Mouse (Mus musculus) brain, embryonic 14.5 days (tissue): Measurements from ENCODE around the gene Qser1. TPM values are rescaled to one million over a fixed set of nuclear protein-coding genes. Genes with fewer than 3 reads are reported as not detected.

ENCODE experiments used
- DNase-seq: peaks from one replicate; pipeline ENCODE4 v3.0.0-alpha.2; 2011; ENCODE audit warnings: low read depth
- CTCF ChIP-seq: fragments of 200-500 bp; IDR thresholded peaks from 2 replicates; pipeline ENCODE4 v1.5.1; 2012; ENCODE audit warnings: inconsistent platforms, mild to moderate bottlenecking, moderate library complexity, borderline replicate concordance; ENCODE audit not compliant: insufficient read depth, insufficient read length; ENCODE audit errors: extremely low read depth
- POLR2A ChIP-seq: fragments of 200-500 bp; IDR thresholded peaks from 2 replicates; pipeline ENCODE4 v1.6.1; 2012; ENCODE audit warnings: mild to moderate bottlenecking, inconsistent platforms, borderline replicate concordance; ENCODE audit not compliant: poor library complexity, insufficient read depth, insufficient read length, severe bottlenecking; ENCODE audit errors: extremely low read depth
- polyA plus RNA-seq: library from polyadenylated mRNA; depleted of rRNA; stranded (reverse); fragments of >200 nt; gene quantifications from 2 replicates; pipeline ENCODE4 v1.2.3, GENCODE M21; 2012

Gene Qser1
- polyA plus RNA-seq, 1 experiment = 21.9 TPM

DNA sequence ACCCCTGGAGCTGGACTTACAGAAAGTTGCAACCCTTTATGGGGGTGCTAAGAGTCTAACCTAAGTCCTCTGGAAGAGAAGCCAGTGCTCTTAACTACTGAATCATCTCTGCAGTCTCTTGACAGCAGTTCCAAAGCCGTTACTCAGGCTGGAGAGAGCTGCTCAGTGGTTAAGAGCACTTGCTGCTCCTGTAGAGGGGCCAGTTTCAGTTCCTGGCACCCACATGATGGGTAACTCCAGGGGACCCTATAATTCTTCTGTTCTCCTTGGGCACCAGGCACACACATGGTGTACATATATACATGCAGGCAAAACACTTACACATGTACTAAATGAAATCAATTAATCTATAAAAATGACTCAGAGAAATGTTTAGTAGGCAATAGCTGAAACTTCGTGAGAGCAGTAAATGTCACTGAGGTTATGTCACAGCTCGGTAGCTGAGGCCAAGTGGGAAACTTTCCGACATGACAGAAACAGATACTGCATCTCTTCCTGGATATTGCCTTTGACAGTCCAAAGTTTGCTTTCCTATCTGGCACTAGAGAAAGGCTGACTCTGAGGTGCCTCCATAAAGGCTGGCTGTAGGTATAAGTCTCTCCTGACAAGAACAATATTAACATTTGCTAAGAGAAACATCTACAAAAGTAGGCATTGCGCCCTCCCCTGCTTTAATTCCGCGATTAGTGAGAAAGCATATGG is 76.2 kb downstream of the Qser1 start:
- no peak for DNase-seq
- no peak for TF ChIP-seq POLR2A
- no peak for TF ChIP-seq CTCF

DNA sequence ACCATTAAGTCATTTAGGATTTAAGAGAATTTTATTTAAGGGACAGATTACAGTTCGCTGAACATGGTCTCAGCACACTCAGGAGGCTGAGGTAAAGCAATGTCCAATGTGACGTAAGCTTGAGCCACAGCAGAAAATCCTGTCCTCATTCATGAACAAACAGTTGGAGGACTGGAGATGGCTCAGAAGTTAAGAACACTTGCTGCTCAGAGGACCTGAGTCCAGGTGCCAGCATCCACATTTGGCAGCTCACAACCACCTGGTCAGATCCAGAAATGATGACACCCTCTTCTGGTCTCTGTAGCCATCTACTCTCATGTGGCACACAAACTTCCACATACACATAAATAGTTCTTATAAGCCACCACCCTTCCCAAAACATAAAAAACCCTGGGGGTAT is 76.9 kb downstream of the Qser1 start:
- TF ChIP-seq POLR2A = no peak
- TF ChIP-seq CTCF = no peak
- no peak for DNase-seq

DNA sequence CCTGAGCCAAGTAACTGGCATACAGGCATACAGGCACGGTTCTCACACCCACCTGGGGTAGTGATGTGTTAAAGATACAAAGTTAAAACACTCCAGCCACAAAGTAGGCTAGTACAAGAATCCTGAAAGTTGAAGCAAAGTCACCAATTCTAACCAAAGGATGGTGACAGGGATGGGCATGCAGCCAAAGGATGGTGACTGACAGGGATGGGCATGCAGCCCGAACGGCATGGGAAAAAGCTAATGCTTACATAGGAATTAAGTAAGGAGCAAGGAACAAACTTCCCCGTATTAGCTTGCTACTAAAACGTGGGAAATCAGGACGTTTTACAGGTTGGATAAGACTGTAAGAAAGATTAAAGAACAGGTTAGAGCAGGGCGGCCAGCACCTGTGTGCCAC is 80.3 kb downstream of the Qser1 start:
- DNase-seq = peak; percentile 43
- TF ChIP-seq CTCF = no peak
- no peak for TF ChIP-seq POLR2A

DNA sequence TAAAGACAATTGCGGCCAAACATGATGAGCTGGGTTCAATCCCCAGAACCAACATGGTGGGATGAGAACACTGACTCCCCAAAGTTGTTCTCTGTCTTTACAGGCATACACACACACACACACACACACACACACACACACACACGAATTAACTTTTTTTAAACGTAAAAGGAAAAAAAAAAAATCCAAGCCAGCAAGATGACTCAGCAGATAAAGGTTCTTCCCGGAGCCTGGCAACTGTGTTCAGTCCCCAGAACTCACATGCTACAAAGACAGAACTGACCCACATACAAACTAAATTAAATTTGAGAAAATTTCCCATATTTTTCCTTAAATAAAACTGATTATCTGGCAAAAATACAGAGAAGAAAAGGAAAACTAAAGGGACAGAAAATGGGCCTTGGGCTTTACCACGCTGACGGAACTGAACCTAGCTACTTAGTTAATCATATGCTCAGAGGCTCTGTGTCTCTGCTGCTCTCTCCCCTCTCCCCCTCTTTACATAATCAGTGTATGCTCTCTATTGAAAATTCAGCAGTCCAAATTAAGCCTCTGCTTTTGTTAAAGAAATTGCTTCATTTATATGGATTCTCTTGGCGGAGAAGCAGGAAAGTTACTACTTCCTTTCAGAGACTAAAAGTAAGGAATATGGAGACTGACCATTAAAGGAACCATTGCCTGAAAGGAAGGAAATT is 83.9 kb downstream of the Qser1 start:
- peak; percentile 38 for DNase-seq

DNA sequence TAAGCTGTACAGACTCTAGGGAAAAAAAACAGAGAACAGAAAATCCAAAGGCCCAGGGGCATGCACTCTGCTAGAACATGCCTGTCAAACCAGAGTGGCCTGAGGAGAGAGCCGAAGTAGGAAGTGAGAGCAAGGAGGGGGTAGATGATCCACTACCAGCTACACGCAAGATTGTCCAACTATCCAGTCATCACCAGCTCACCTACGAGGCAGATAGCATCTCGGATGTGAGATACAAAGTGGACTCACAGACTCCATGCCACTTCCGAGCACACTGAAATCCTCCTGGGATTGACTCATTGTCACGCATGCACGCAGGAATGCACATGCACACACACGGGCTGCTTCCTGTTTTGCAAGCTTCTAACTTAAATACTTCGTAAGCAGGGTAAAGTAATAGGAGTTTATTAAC is 84.5 kb downstream of the Qser1 start:
- no peak for DNase-seq
- TF ChIP-seq POLR2A = no peak
- TF ChIP-seq CTCF = no peak

More for the DNA sequence above, 83.9 kb downstream of the Qser1 start:
- TF ChIP-seq POLR2A (no peak), CTCF (no peak)

DNA sequence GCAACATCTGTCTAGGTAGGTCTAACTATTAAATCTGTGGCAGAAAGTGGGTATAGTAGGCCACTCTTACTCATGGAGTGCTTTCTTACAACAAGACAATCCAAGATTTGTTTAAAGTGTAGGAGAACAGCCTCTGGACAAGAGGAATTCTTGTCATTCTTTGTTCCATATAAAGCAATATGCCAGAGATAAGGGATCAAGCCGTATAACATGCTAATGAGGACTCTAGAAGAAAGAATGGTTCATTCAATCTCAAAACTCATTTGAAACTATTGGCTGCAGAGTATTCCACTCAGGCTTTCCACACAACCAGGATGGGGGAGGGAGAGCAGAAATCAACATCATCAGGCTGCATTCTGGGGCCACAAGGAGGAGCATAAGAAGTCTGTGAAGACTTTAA is 89.2 kb downstream of the Qser1 start:
- no peak for TF ChIP-seq POLR2A
- TF ChIP-seq CTCF = no peak
- DNase-seq = no peak

DNA sequence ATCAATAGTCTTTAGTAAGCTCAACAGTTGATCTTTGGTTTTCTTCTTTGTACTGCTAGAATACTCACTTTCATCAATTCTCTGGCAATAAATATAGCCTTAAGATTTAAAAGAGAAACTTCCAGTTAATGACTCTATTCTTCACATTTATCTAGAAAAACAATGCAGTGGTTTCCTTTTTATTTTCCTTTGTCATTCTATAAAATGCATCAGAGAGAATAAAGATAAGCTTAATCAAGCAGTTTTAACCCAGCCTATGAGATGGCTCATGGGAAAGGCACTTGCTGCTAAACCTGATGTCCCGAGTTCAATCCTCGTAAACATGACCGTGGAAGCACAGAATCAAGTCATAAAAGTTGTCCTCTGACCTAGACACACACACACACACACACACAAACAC is 94.5 kb downstream of the Qser1 start:
- TF ChIP-seq CTCF = no peak
- TF ChIP-seq POLR2A = no peak

DNA sequence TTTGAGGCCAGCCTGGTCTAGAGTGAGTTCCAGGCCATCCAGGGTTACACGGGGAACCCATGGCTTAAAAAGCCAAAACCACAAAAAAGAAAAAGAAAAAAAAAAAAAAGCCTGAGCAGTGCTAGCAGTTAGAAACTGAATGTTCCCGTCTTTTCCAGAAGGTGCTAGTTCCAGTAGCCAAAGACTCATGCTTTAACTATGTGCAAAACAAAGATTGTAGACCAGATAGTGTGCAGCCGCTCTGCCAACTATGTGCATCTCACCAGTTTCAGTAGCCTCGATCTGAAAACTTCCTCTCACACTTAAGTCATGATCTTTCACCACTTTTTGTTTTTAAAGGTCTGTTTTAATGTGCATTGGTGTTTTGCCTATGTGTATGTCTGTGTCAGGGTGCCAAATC is 98.7 kb downstream of the Qser1 start:
- DNase-seq = no peak
- TF ChIP-seq CTCF (no peak), POLR2A (no peak)

More for the DNA sequence above, 94.5 kb downstream of the Qser1 start:
- DNase-seq = no peak

DNA sequence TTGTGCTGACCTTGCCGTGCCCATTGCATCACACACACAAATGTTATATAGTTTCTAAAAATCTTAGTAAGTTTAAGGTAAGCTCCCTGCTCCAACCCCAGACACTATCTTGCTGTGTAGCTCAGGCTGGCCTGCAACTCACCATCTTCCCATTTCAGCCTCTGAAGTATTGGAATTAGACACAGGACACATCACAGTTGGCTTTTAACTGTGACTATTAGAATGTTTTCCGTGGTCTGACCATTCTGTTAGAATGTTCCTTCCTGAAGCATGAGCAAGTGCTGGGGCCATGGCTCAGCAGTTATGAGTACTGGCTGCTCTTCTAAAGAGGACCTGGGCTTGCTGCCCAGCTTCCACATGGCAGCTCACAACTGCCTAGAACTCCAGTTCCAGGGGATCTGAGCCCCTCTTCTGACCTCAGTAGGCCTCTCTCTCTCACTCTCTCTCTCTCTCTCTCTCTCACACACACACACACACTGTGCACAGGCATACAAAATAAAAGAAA is 99.3 kb downstream of the Qser1 start:
- no peak for DNase-seq
- no peak for TF ChIP-seq CTCF
- no peak for TF ChIP-seq POLR2A

DNA sequence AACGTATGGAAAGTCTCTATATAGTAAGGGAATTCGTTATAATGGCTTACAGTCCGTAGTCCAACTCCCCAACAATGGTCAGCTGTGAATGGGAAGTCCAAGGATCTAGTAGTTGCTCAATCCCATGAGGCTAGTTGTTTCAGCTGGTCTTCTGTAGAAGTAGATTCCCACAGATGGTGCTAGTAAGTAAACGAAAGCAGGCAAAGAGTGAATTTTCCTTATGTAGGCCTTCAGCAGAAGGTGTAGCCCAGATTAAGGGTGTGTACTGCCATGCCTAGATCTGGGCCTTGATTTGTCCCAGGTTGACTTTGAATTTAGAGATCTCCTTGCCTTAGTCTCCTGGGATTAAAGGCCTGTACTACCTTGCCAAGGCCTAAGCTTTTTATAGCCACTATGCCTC is 100.3 kb downstream of the Qser1 start, which contains the start of gene Pin1rt1:
Gene Pin1rt1, minus strand, starts transcription at position 101 of the 400 bp plus-strand sequence.
- no peak for DNase-seq
- no peak for TF ChIP-seq POLR2A
- TF ChIP-seq CTCF = no peak

DNA sequence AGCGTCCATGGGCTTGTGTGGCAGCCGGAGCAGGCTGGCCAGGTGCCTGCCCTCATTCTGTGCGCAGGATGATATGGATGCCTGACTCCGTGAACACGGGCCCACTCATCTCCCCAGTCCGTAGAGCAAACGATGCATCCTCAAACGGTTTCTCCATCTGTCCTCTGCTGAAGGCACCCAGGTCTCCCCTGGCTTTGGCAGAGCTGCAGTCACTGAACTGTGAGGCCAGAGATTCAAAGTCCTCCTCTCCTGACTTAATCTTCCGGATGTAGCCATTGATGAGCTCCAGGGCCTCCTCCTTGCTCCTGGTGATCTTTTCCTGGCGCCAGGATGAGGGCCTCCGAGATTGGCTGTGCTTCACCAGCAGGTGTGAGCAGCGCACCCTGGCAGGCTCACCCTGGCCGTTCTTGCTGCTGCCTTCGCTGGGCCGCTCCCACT is 102.3 kb downstream of the Qser1 start:
- TF ChIP-seq CTCF (no peak), POLR2A (no peak)
- DNase-seq = no peak
